Mouse (Mus musculus) spleen, adult 12 weeks (tissue): Measurements from ENCODE around the gene Pdpk1.
"Not testable (repeated sequence)": the region's sequence is repeated elsewhere in the genome, so short reads cannot be mapped to it uniquely, and the experiment has no call there.

Experiments
- DNase-seq: peaks from one replicate; pipeline ENCODE4 v3.0.0; 2022; ENCODE audit warnings: low spot score

Pdpk1 gene

DNA sequence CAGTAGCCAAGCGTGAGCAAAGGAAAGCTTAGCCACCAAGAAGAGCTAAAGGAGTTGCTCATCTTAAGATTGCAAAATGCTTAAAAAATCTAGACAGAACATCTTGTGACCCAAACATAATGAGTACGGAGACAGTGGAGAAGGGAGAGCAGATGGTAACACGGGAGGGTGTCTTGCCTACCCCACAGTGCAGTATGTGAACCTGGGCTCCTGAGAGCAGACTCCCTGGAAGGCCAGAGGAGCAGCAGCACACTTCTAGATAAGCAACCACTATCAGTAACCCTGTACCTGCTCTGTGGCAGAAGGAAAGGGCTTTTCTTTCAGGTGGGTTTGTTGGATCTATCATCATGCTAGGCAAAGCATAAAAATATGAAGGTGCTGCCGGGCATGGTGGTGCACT lies 37.7 kb downstream of the Pdpk1 start:
- no peak for DNase-seq

GRCm38 (mm10) chr17:24111256-24111655 lies 39.5 kb downstream of the Pdpk1 start:
- no peak for DNase-seq

DNA sequence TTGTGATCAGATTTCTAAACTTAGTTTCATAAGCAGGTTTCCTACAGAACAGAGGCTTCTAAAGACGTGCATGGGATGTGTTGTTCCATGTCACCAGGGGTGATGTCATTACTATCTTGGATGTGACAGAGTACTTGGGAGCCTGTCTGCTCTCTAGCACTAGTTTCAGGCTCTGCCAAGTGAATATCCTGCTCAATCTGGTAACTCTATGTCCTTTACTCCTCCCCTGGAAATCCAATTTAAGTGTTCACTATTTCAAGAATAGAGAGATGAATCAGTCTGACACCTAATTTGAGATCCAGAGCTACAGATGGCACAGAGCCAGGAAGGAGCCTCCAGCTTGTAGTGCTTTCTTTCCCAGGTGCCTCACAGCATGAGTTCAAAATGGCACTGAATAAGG lies 41.8 kb downstream of the Pdpk1 start:
- DNase-seq = no peak

GRCm38 (mm10) chr17:24105111-24105510 lies 45.6 kb downstream of the Pdpk1 start:
- no peak for DNase-seq

DNA sequence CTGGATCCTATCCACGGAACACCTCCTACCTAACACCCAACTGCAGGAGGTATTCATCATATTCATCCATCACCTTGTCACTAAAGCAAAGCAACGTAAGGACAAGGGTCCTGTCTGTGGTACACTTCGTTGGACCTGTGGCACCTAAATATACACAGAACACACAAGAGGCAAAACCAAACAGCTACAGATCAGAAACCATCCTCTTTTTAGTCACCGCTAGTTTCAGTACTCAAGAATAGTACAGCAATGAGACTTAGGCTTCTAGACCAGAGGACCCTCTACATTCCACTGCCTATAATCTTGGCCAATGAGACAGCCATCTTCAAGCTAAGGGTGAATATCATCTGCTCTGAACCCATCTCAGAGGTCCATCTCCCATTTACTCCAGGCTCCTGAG lies 52.4 kb downstream of the Pdpk1 start:
- DNase-seq = no peak

GRCm38 (mm10) chr17:24090575-24090974 lies 60.1 kb downstream of the Pdpk1 start:
- DNase-seq = no peak

DNA sequence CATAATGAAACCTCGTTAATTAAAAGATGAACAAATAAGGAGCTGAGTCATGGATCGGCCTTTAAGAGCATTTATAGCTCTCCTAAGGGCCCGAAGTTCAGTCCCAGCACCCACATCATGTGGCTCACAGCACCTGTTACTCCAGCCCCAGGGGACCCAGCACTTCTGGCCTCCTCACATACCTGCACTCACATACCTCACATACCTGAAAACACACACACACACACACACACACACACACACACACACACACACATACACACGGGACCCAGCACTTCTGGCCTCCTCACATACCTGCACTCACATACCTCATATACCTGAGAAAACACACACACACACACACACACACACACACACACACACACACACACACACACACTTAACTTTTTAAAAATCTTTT lies 64.3 kb downstream of the Pdpk1 start:
- DNase-seq = not testable (repeated sequence)

- DNase-seq = no peak
Observed at GRCm38 (mm10) chr17:24084593-24084992, 66.1 kb downstream of the Pdpk1 start.

DNA sequence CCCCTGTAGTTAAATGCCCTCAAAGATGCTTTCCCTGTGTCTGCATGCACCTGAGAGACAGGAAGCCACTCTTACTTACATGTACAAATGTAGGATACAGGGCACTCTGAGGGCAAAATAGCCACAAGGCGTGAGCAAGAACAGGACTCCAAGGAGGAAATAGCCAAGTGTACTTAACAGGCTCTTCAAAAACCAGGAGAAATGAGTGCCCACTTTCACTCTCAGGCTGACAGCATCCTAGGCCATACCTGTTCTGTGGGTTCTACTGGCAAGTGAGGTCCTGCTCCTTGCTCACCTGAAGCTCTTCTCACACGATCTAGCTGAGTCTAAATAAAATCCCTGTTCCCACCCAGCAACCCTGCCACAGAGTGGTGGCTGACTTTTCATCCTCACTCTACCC lies 73.6 kb downstream of the Pdpk1 start:
- DNase-seq = no peak

- peak; percentile 90 for DNase-seq
Observed at GRCm38 (mm10) chr17:24072919-24073696, 77.6 kb downstream of the Pdpk1 start, which contains the start of gene Kctd5. TSS of gene Kctd5 (minus strand) at chr17:24073485.

GRCm38 (mm10) chr17:24069531-24069930 lies 81.2 kb downstream of the Pdpk1 start:
- no peak for DNase-seq

GRCm38 (mm10) chr17:24068271-24068670 lies 82.5 kb downstream of the Pdpk1 start:
- DNase-seq = no peak

- no peak for DNase-seq
Observed at GRCm38 (mm10) chr17:24062459-24063155, 88.1 kb downstream of the Pdpk1 start.

GRCm38 (mm10) chr17:24057730-24058245 lies 92.9 kb downstream of the Pdpk1 start:
- no peak for DNase-seq

DNA sequence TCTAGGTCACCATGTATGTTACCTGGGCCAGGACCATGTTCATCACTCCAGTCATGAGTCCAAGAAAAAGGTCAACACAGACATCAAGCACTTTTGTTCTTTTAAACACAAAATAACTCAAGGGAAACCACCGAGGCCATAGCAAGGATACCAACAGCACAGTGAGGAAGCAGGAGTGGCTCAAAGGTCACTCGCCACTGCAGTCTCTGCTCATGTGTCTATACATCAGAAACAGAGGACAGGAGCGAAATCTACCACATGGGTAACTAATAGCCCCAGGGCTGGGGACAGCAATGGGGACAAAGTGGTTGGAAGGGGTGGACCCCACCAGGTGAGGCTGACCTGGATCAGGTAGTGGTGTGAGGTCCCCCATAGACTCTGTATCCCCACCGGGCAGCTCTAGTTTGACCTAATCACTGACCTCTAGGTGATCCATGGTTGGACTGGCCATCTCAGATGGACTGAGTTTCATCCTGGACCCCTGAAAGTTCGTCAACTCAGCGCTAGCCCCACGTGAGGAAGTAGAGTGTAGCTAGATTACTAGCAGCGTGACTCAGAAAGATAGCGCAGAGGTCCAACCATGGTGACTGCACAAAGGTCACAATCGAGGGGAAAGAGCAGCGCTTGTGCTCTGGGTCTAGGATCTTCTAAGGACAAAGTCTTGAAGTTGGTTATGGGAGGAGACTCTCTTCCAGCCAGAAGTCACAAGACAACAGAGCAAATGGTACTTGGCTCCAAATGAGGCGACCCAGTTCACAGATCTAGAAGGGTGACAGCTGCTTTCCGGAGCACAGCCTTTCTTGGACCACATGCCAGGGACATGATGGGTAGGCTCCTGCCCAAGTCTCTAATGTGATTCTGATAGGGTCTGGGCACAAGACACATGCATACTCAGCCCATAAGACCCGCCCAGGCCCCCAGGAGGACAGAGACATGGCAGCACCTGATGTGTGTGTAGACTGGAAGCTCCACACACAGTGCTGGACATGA lies 93.8 kb downstream of the Pdpk1 start:
- DNase-seq = no peak

GRCm38 (mm10) chr17:24049008-24049407 lies 101.7 kb downstream of the Pdpk1 start:
- DNase-seq = no peak

DNA sequence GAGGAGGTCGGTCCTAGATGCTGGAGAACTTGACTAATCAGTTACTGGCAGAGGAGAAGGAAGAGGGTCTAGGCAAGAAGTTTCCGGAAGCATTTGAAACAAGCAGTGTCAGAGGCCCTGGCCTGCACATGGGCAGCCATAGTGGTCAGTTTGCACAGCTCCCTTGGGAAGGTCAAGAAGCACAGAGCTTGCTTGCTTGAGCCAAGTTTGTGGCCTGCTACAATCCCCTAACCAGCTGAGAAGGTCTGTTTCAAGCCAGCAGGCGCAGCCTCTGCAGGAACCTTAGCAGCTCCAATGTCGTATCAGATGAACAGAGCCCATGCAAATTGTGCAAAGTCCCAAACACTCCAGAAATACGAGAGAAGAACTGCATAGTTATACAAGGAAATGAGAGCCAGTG lies 102.7 kb downstream of the Pdpk1 start:
- no peak for DNase-seq

DNA sequence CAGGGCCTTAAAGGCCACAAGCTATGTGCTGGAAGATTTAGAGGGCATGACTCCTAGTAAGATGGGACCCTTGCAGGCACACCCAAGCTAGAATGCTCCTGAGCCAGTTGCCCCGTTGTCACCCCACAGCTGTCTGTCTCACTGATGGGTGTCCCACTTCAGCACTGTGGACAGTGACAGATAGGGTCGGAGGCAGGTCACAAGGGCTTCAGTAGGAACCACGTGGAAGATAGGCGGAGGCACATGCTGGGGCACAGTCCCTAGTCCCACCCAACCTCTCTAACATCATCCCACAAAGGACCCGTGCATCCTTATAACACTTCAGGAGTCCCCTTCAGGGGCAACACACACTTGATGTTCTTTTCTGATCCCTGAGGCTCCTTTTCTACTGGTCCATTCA lies 104.7 kb downstream of the Pdpk1 start:
- DNase-seq = no peak

- no peak for DNase-seq
Observed at GRCm38 (mm10) chr17:24045608-24046007, 105.1 kb downstream of the Pdpk1 start.

GRCm38 (mm10) chr17:24044482-24044881 lies 106.2 kb downstream of the Pdpk1 start:
- DNase-seq = no peak

DNA sequence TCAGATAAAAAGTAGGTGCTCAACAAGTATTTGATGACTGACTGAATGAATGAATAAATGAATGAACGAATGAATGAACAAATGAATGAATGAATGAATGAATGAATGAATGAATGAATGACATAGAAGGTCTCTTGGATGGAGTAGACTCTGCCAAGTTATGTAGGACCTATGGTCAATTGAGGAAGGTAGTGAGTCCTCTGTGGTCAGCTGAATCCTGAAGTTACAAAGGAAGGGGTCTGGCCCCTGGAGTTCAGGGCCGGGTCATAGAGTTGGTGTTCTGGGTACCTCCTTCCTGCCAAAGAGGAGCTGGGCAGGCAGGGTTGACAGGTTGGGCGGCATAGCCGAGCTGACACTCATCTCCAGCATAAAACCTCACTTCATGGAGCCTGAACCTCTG lies 112.9 kb downstream of the Pdpk1 start, which contains the start of gene Prss27:
Prss27 (plus strand) TSS at position 301 of the 400 bp plus-strand sequence.
- no peak for DNase-seq

- no peak for DNase-seq
Observed at GRCm38 (mm10) chr17:24037360-24037759, 113.4 kb downstream of the Pdpk1 start.
